In genomic region chr17:46858749-46859444, GRCm38 (mm10) we compare ENCODE assay signal across 7 mouse cellular contexts. TPM values are rescaled to one million over a fixed set of nuclear protein-coding genes. Genes with fewer than 3 reads are reported as not detected.
DNase-seq lines count a peak whose midpoint lies in the region; ATAC-seq and TF ChIP-seq lines count a peak whose summit lies in the region.

No protein-coding gene starts in this region.

- H3K4me2 ChIP-seq in neural tube, embryonic 11.5 days (ENCODE audit: low read depth) = peak overlapping the region; percentile 65
- peak overlapping the region; percentile 62 for H3K4me2 ChIP-seq in stomach, postnatal 0 days (replicated peaks; ENCODE audit: low read depth)

- ATAC-seq in neural tube, embryonic 11.5 days (ENCODE audit: insufficient read depth, low FRiP score, low TSS enrichment) = no peak
- no peak for ATAC-seq in stomach, postnatal 0 days (ENCODE audit: low FRiP score, low TSS enrichment)
- no peak for ATAC-seq in activated CD4-positive, CD25-positive, alpha-beta regulatory T cell, adult 4 months

- TF ChIP-seq EP300 in stomach, postnatal 0 days (optimal IDR thresholded peaks at IDR 0.05) = no peak

- peak; percentile 40 for DNase-seq in neural tube, embryonic 11.5 days (ENCODE audit: low spot score)
- DNase-seq in neural tube, embryonic 10.5 days (ENCODE audit: extremely low spot score, low spot score) = no peak
- DNase-seq in liver = peak; percentile 42
- no peak for DNase-seq in stomach, postnatal 0 days (ENCODE audit: low spot score)
- DNase-seq in left cerebral cortex, adult 11 months (ENCODE audit: low spot score) = no peak

- no peaks in the 10 kb centered on the region for H3K36me3 ChIP-seq in neural tube, embryonic 11.5 days (ENCODE audit: control insufficient read depth, insufficient read depth, low read length)
- H3K36me3 ChIP-seq in stomach, postnatal 0 days (ENCODE audit: control insufficient read depth, insufficient read depth, low read length) = no peaks in the 10 kb centered on the region

- H3K9me3 ChIP-seq in neural tube, embryonic 11.5 days (ENCODE audit: control insufficient read depth, low read length) = no peaks in the 10 kb centered on the region
- H3K9me3 ChIP-seq in stomach, postnatal 0 days (ENCODE audit: control insufficient read depth, low read length) = no peaks in the 10 kb centered on the region

- peak overlapping the region; percentile 100 for H3K27ac ChIP-seq in neural tube, embryonic 11.5 days (ENCODE audit: low read depth, low read length)
- H3K27ac ChIP-seq in embryonic fibroblast, embryonic 13.5 days (ENCODE audit: insufficient read depth, low read length) = peak overlapping the region; percentile 100; the same call in 1 of the 2 replicates
- peak overlapping the region; percentile 100 for H3K27ac ChIP-seq in stomach, postnatal 0 days (replicated peaks)

- no peaks in the 10 kb centered on the region for H3K27me3 ChIP-seq in neural tube, embryonic 11.5 days (ENCODE audit: control insufficient read depth, insufficient read depth, low read length)
- no peaks in the 10 kb centered on the region for H3K27me3 ChIP-seq in stomach, postnatal 0 days (ENCODE audit: control insufficient read depth, insufficient read depth, low read length)

- 33% methylated on average over 9 of the region's 9 CpGs for WGBS in neural tube, embryonic 11.5 days
- WGBS in stomach, postnatal 0 days = 14% methylated on average over 9 of the region's 9 CpGs

- H3K4me3 ChIP-seq in neural tube, embryonic 11.5 days (ENCODE audit: low read depth, low read length) = peak overlapping the region; percentile 92
- H3K4me3 ChIP-seq in embryonic fibroblast, embryonic 13.5 days (ENCODE audit: insufficient read depth, low read length) = peak overlapping the region; percentile 95
- H3K4me3 ChIP-seq in stomach, postnatal 0 days (ENCODE audit: low read depth, low read length) = peak overlapping the region; percentile 99

- TF ChIP-seq CTCF in embryonic fibroblast, embryonic 13.5 days (IDR thresholded peaks at IDR 0.05; ENCODE audit: borderline replicate concordance, insufficient read depth, low read length) = no peak
- no peak for TF ChIP-seq CTCF in stomach, postnatal 0 days (IDR thresholded peaks at IDR 0.05; ENCODE audit: low read depth)

- peaks cover 7% of the 10 kb centered on the region; the same call in 1 of the 2 replicates for H3K4me1 ChIP-seq in neural tube, embryonic 11.5 days (ENCODE audit: control insufficient read depth, insufficient read depth, low read length)
- H3K4me1 ChIP-seq in embryonic fibroblast, embryonic 13.5 days (ENCODE audit: control insufficient read depth, insufficient read depth, low read length) = peaks cover 10% of the 10 kb centered on the region
- no peaks in the 10 kb centered on the region; the same call in none of the 2 replicates for H3K4me1 ChIP-seq in stomach, postnatal 0 days (replicated peaks; ENCODE audit: control insufficient read depth, insufficient read depth)

- no peak for TF ChIP-seq POLR2A in embryonic fibroblast, embryonic 13.5 days (IDR thresholded peaks at IDR 0.05; ENCODE audit: low read depth, low read length)

- H3K9ac ChIP-seq in neural tube, embryonic 11.5 days (ENCODE audit: low read length) = peak overlapping the region; percentile 100
- peak overlapping the region; percentile 100 for H3K9ac ChIP-seq in stomach, postnatal 0 days (ENCODE audit: low read length)

RNA-seq across cellular contexts. Expression of gene Bicral, which starts 0.6 kb away (rescaled TPM):
- polyA plus RNA-seq in neural tube, embryonic 11.5 days (2014; fragmentation: Nextera tagmentation; extraction: Ambion mirVana) = 6.7 and 8.4 TPM in 2 replicates
- polyA plus RNA-seq in embryonic fibroblast, embryonic 13.5 days (2011; ENCODE audit: insufficient read length, low read depth, missing spikeins) = 9.4 and 14.0 TPM in 2 replicates
- 2.3 and 2.8 TPM in 2 replicates for polyA plus RNA-seq in stomach, postnatal 0 days (2015; fragmentation: Nextera tagmentation; extraction: Ambion mirVana)
- polyA plus RNA-seq in activated CD4-positive, CD25-positive, alpha-beta regulatory T cell, adult 4 months (2017; shearing (Covaris generic)) = 1 to 10 TPM; 8.3 to 8.5 TPM

RNA-seq across cellular contexts. Expression of gene Tbcc, which starts 31.6 kb away (rescaled TPM):
- polyA plus RNA-seq in neural tube, embryonic 11.5 days (2014; fragmentation: Nextera tagmentation; extraction: Ambion mirVana) = 74.8 and 79.0 TPM in 2 replicates
- polyA plus RNA-seq in embryonic fibroblast, embryonic 13.5 days (2011; ENCODE audit: insufficient read length, low read depth, missing spikeins) = 11.5 and 16.5 TPM in 2 replicates
- polyA plus RNA-seq in stomach, postnatal 0 days (2015; fragmentation: Nextera tagmentation; extraction: Ambion mirVana) = 42.2 and 45.5 TPM in 2 replicates
- polyA plus RNA-seq in activated CD4-positive, CD25-positive, alpha-beta regulatory T cell, adult 4 months (2017; shearing (Covaris generic)) = 10 to 100 TPM; 10.4 to 12.4 TPM

RNA-seq across cellular contexts. Expression of gene Prph2, which starts 51.4 kb away (rescaled TPM):
- polyA plus RNA-seq in neural tube, embryonic 11.5 days (2014; fragmentation: Nextera tagmentation; extraction: Ambion mirVana) = not detected in 2 replicates
- polyA plus RNA-seq in embryonic fibroblast, embryonic 13.5 days (2011; ENCODE audit: insufficient read length, low read depth, missing spikeins) = not detected in 2 replicates
- not detected in 2 replicates for polyA plus RNA-seq in stomach, postnatal 0 days (2015; fragmentation: Nextera tagmentation; extraction: Ambion mirVana)
- polyA plus RNA-seq in activated CD4-positive, CD25-positive, alpha-beta regulatory T cell, adult 4 months (2017; shearing (Covaris generic)) = not detected

Comparison
In these comparisons a context has a peak if more than half of its experiments do, and no peak if none do; other contexts are left out.
1. DNase-seq: peak in neural tube, embryonic 11.5 days (single experiment) and liver (single experiment); none in neural tube, embryonic 10.5 days (single experiment), stomach, postnatal 0 days (single experiment) and left cerebral cortex, adult 11 months (single experiment).
2. Peak in every context shown above with its lines, with median percentiles within 50 percentile points of each other: H3K27ac ChIP-seq and H3K4me3 ChIP-seq.